Mouse (Mus musculus): ENCODE measurements around the gene Mt2.

- TF ChIP-seq CTCF (IDR thresholded peaks at IDR 0.05; ENCODE audit: low read depth, low read length) = no peak
- TF ChIP-seq GATA2 (IDR thresholded peaks at IDR 0.05; ENCODE audit: borderline replicate concordance, low read depth, low read length) = no peak
- no peak for TF ChIP-seq TAL1 (conservative IDR thresholded peaks at IDR 0.05; ENCODE audit: low read depth, low read length)
- TF ChIP-seq POLR2AphosphoS5 (IDR thresholded peaks at IDR 0.05; ENCODE audit: insufficient replicate concordance, low read depth, low read length) = no peak
Measured at GRCm38 (mm10) chr8:94135556-94135955, 36.9 kb upstream of the Mt2 start.
